Mouse (Mus musculus) hindbrain, embryonic 14.5 days (tissue): ENCODE results near the gene Tubb2a. TPM values are rescaled to one million over a fixed set of nuclear protein-coding genes. Genes with fewer than 3 reads are reported as not detected.
A peak's percentile ranks its signal among the peaks of the same experiment; 100 is the strongest.
"Not testable (repeated sequence)": the region's sequence is repeated elsewhere in the genome, so short reads cannot be mapped to it uniquely, and the experiment has no call there.

ENCODE experiments used
- ATAC-seq: fragments of 200-750 bp; cut with Nextera tagmentation; 2 replicates; pipeline ENCODE4 v1.8.0; 2017; ENCODE audit warnings: moderate number of reproducible peaks, mild to moderate bottlenecking, moderate TSS enrichment, moderate library complexity; ENCODE audit not compliant: low FRiP score
- DNase-seq: peaks from one replicate; pipeline ENCODE4 v3.0.0-alpha.2; 2015; ENCODE audit warnings: low spot score
- H3K27ac ChIP-seq: fragments of 300-500 bp; sonication (generic); 2 replicates; pipeline ENCODE4 v1.5.1; 2014; ENCODE audit warnings: mild to moderate bottlenecking, moderate library complexity
- H3K27me3 ChIP-seq: fragments of 300-500 bp; sonication (generic); 2 replicates; pipeline ENCODE4 v1.6.1; 2014; ENCODE audit warnings: mild to moderate bottlenecking, low read length, mixed read lengths; ENCODE audit not compliant: control insufficient read depth, insufficient read depth
- H3K36me3 ChIP-seq: fragments of 300-500 bp; sonication (generic); replicated peaks from 2 replicates; pipeline ENCODE4 v1.6.1; 2014; ENCODE audit not compliant: control insufficient read depth, insufficient read depth
- H3K4me1 ChIP-seq: fragments of 300-500 bp; sonication (generic); replicated peaks from 2 replicates; pipeline ENCODE4 v1.6.1; 2014; ENCODE audit warnings: antibody characterized with exemption, low read length, mixed read lengths; ENCODE audit not compliant: control insufficient read depth, insufficient read depth
- H3K4me2 ChIP-seq: fragments of 300-500 bp; sonication (generic); replicated peaks from 2 replicates; pipeline ENCODE4 v1.6.1; 2014; ENCODE audit warnings: mild to moderate bottlenecking, moderate library complexity
- H3K4me3 ChIP-seq: fragments of 300-500 bp; sonication (generic); replicated peaks from 2 replicates; pipeline ENCODE4 v1.5.1; 2014; ENCODE audit warnings: mild to moderate bottlenecking, low read length
- H3K9ac ChIP-seq: fragments of 300-500 bp; sonication (generic); 2 replicates; pipeline ENCODE4 v1.6.1; 2014
- H3K9me3 ChIP-seq: fragments of 300-500 bp; sonication (generic); 2 replicates; pipeline ENCODE4 v1.6.1; 2016; ENCODE audit warnings: low read length; ENCODE audit not compliant: control insufficient read depth
- WGBS: fragments of 180-500 bp; shearing (Covaris S2); extraction: QIAGEN DNeasy Blood & Tissue Kit; methylation state at CpG from one replicate; pipeline ENCODE4 v1.1.7; 2014; 5-methylcytosine and 5-hydroxymethylcytosine counted together
- polyA plus RNA-seq: library from polyadenylated mRNA; unstranded; fragments of >200 nt; fragmentation: Nextera tagmentation; extraction: Ambion mirVana; gene quantifications from 2 replicates; pipeline ENCODE4 v1.2.1, GENCODE M21; 2014

Gene Tubb2a
- polyA plus RNA-seq, 1 experiment from 2014 or later = 2,565 TPM

GRCm38 (mm10) chr13:34081926-34082325 is 4.1 kb upstream of the Tubb2a start:
- Histone ChIP-seq H3K9me3 (no peaks in the 10 kb centered on the region), H3K4me2 (no peak overlapping the region), H3K4me3 (no peak overlapping the region), H3K27ac (no peak overlapping the region), H3K27me3 (no peaks in the 10 kb centered on the region), H3K4me1 (peaks cover 10% of the 10 kb centered on the region), H3K9ac (no peak overlapping the region), H3K36me3 (no peaks in the 10 kb centered on the region)
- ATAC-seq (no peak), DNase-seq (no peak)
- WGBS = 52% methylated on average over 4 of the region's 4 CpGs

GRCm38 (mm10) chr13:34079801-34080200 is 2.0 kb upstream of the Tubb2a start:
- Histone ChIP-seq H3K4me1 (peaks cover 19% of the 10 kb centered on the region), H3K9me3 (no peaks in the 10 kb centered on the region), H3K9ac (no peak overlapping the region), H3K4me3 (no peak overlapping the region), H3K27ac (no peak overlapping the region), H3K4me2 (no peak overlapping the region), H3K27me3 (no peaks in the 10 kb centered on the region), H3K36me3 (peaks cover 13% of the 10 kb centered on the region)
- ATAC-seq (no peak), DNase-seq (no peak)
- 88% methylated on average over 3 of the region's 3 CpGs for WGBS

GRCm38 (mm10) chr13:34078500-34079280 is 883 bp upstream of the Tubb2a start:
- 44% methylated on average over 16 of the region's 16 CpGs for WGBS
- H3K27ac ChIP-seq = peak overlapping the region; percentile 96
- H3K9me3 ChIP-seq = no peaks in the 10 kb centered on the region
- peak overlapping the region; percentile 99 for H3K9ac ChIP-seq
- peaks cover 26% of the 10 kb centered on the region for H3K4me1 ChIP-seq
- peak overlapping the region; percentile 95 for H3K4me3 ChIP-seq
- ATAC-seq = 0 out of 2 replicates have a peak, but pooled peaks have one; percentile 3
- peaks cover 21% of the 10 kb centered on the region for H3K36me3 ChIP-seq
- no peak for DNase-seq
- peak overlapping the region; percentile 58 for H3K4me2 ChIP-seq
- no peaks in the 10 kb centered on the region for H3K27me3 ChIP-seq

GRCm38 (mm10) chr13:34076561-34077491 is 981 bp downstream of the Tubb2a start:
- Histone ChIP-seq H3K4me2 (peak overlapping the region; percentile 58), H3K9me3 (no peaks in the 10 kb centered on the region), H3K36me3 (peaks cover 26% of the 10 kb centered on the region), H3K9ac (peak overlapping the region; percentile 99), H3K27ac (peak overlapping the region; percentile 96), H3K27me3 (no peaks in the 10 kb centered on the region), H3K4me3 (peak overlapping the region; percentile 95), H3K4me1 (peaks cover 30% of the 10 kb centered on the region)
- ATAC-seq (peak; percentile 68), DNase-seq (peak; percentile 71)
- WGBS = 17% methylated on average over 20 of the region's 20 CpGs

- Histone ChIP-seq H3K4me1 (peaks cover 30% of the 10 kb centered on the region), H3K9ac (peak overlapping the region; percentile 99), H3K4me3 (peak overlapping the region; percentile 95), H3K4me2 (peak overlapping the region; percentile 58), H3K36me3 (peaks cover 26% of the 10 kb centered on the region)
- not testable (repeated sequence) for H3K27me3 ChIP-seq, ATAC-seq, DNase-seq, H3K27ac ChIP-seq, H3K9me3 ChIP-seq
- WGBS = 67% methylated on average over 6 of the region's 6 CpGs
These were observed 1.9 kb downstream of the Tubb2a start for GRCm38 (mm10) chr13:34075893-34076292.

- not testable (repeated sequence) for H3K9me3 ChIP-seq, H3K4me3 ChIP-seq, H3K27me3 ChIP-seq, DNase-seq, H3K9ac ChIP-seq, ATAC-seq, H3K27ac ChIP-seq
- WGBS = 89% methylated on average over 9 of the region's 17 CpGs
- peaks cover 30% of the 10 kb centered on the region for H3K4me1 ChIP-seq
- H3K4me2 ChIP-seq = 0 out of 2 replicates have a peak overlapping the region, but pooled peaks have one; percentile 12
- peaks cover 26% of the 10 kb centered on the region for H3K36me3 ChIP-seq
These were observed 3.4 kb downstream of the Tubb2a start for GRCm38 (mm10) chr13:34074441-34074840.

GRCm38 (mm10) chr13:34072847-34073246 is 5.0 kb downstream of the Tubb2a start:
- peaks cover 23% of the 10 kb centered on the region for H3K4me1 ChIP-seq
- H3K36me3 ChIP-seq = peaks cover 31% of the 10 kb centered on the region
- DNase-seq (no peak), ATAC-seq (no peak)
- no peak overlapping the region for H3K4me2 ChIP-seq
- WGBS = 64% methylated on average over 3 of the region's 3 CpGs
- no peaks in the 10 kb centered on the region for H3K9me3 ChIP-seq
- H3K9ac ChIP-seq = no peak overlapping the region
- H3K27me3 ChIP-seq = no peaks in the 10 kb centered on the region
- H3K4me3 ChIP-seq = no peak overlapping the region
- H3K27ac ChIP-seq = no peak overlapping the region

- no peak overlapping the region for H3K27ac ChIP-seq
- no peak overlapping the region for H3K4me3 ChIP-seq
- peaks cover 38% of the 10 kb centered on the region for H3K36me3 ChIP-seq
- no peak overlapping the region for H3K9ac ChIP-seq
- H3K4me2 ChIP-seq = no peak overlapping the region
- H3K9me3 ChIP-seq = no peaks in the 10 kb centered on the region
- no peaks in the 10 kb centered on the region for H3K27me3 ChIP-seq
- WGBS = 84% methylated on average over 6 of the region's 6 CpGs
- DNase-seq (no peak), ATAC-seq (no peak)
- peaks cover 23% of the 10 kb centered on the region for H3K4me1 ChIP-seq
These were observed 6.0 kb downstream of the Tubb2a start for GRCm38 (mm10) chr13:34071836-34072235.

- no peak overlapping the region for H3K4me3 ChIP-seq
- ATAC-seq = no peak
- no peaks in the 10 kb centered on the region for H3K27me3 ChIP-seq
- 61% methylated on average over 4 of the region's 4 CpGs for WGBS
- H3K9me3 ChIP-seq = no peaks in the 10 kb centered on the region
- H3K36me3 ChIP-seq = peaks cover 26% of the 10 kb centered on the region
- H3K27ac ChIP-seq = no peak overlapping the region
- peaks cover 12% of the 10 kb centered on the region for H3K4me1 ChIP-seq
- no peak overlapping the region for H3K9ac ChIP-seq
- no peak overlapping the region for H3K4me2 ChIP-seq
- DNase-seq = no peak
These were observed 7.5 kb downstream of the Tubb2a start for GRCm38 (mm10) chr13:34070296-34070695.
